Mouse (Mus musculus): ENCODE data around the gene Afmid. TPM values are rescaled to one million over a fixed set of nuclear protein-coding genes. Genes with fewer than 3 reads are reported as not detected.

Afmid gene
- polyA plus RNA-seq, 1 experiment from 2014 or later: 8.5 TPM

GRCm38 (mm10) chr11:117848271-117848984 lies 22.7 kb downstream of the Afmid start:
- H3K27ac ChIP-seq (ENCODE audit: low read depth, low read length): peak overlapping the region; percentile 99
- peak overlapping the region; percentile 94 for H3K9ac ChIP-seq (ENCODE audit: low read depth, low read length)
- peak overlapping the region; percentile 73 for H3K4me3 ChIP-seq (ENCODE audit: low read length)
- H3K9me3 ChIP-seq (ENCODE audit: control insufficient read depth, low read length): no peaks in the 10 kb centered on the region
- 9% methylated on average over 19 of the region's 19 CpGs for WGBS
- H3K4me1 ChIP-seq (ENCODE audit: control insufficient read depth, insufficient read depth, low read depth, low read length): peaks cover 12% of the 10 kb centered on the region
- peak; percentile 91 for ATAC-seq
- no peaks in the 10 kb centered on the region for H3K36me3 ChIP-seq (ENCODE audit: control insufficient read depth, insufficient read depth, low read length)
- no peaks in the 10 kb centered on the region for H3K27me3 ChIP-seq (replicated peaks; ENCODE audit: control insufficient read depth, insufficient read depth, low read length)
- H3K4me2 ChIP-seq (ENCODE audit: low read length): peak overlapping the region; percentile 95

GRCm38 (mm10) chr11:117848985-117849671 lies 23.4 kb downstream of the Afmid start, which contains the start of gene Birc5:
Birc5 (plus strand) TSS chr11:117849251.
- no peaks in the 10 kb centered on the region for H3K36me3 ChIP-seq (ENCODE audit: control insufficient read depth, insufficient read depth, low read length)
- H3K9me3 ChIP-seq (ENCODE audit: control insufficient read depth, low read length): no peaks in the 10 kb centered on the region
- H3K27me3 ChIP-seq (replicated peaks; ENCODE audit: control insufficient read depth, insufficient read depth, low read length): no peaks in the 10 kb centered on the region
- 0% methylated on average over 50 of the region's 51 CpGs for WGBS
- ATAC-seq: peak; percentile 97
- H3K27ac ChIP-seq (ENCODE audit: low read depth, low read length): peak within 1 kb of the TSS; percentile 99
- peak within 1 kb of the TSS; percentile 95 for H3K4me2 ChIP-seq (ENCODE audit: low read length)
- peak within 1 kb of the TSS; percentile 94 for H3K9ac ChIP-seq (ENCODE audit: low read depth, low read length)
- peaks cover 12% of the 10 kb centered on the region for H3K4me1 ChIP-seq (ENCODE audit: control insufficient read depth, insufficient read depth, low read depth, low read length)
- peak within 1 kb of the TSS; percentile 73 for H3K4me3 ChIP-seq (ENCODE audit: low read length)

- Histone ChIP-seq H3K4me2 (ENCODE audit: low read length) (no peak overlapping the region), H3K9me3 (ENCODE audit: control insufficient read depth, low read length) (no peaks in the 10 kb centered on the region), H3K27ac (ENCODE audit: low read depth, low read length) (no peak overlapping the region), H3K27me3 (replicated peaks; ENCODE audit: control insufficient read depth, insufficient read depth, low read length) (no peaks in the 10 kb centered on the region), H3K9ac (ENCODE audit: low read depth, low read length) (no peak overlapping the region), H3K36me3 (ENCODE audit: control insufficient read depth, insufficient read depth, low read length) (no peaks in the 10 kb centered on the region), H3K4me1 (ENCODE audit: control insufficient read depth, insufficient read depth, low read depth, low read length) (peaks cover 12% of the 10 kb centered on the region), H3K4me3 (ENCODE audit: low read length) (no peak overlapping the region)
- ATAC-seq: no peak
- WGBS: 91% methylated on average over 3 of the region's 3 CpGs
Measured at GRCm38 (mm10) chr11:117852875-117853274, 27.2 kb downstream of the Afmid start.

GRCm38 (mm10) chr11:117854241-117854640 lies 28.5 kb downstream of the Afmid start:
- no peak overlapping the region for H3K4me3 ChIP-seq (ENCODE audit: low read length)
- no peak overlapping the region for H3K4me2 ChIP-seq (ENCODE audit: low read length)
- H3K27ac ChIP-seq (ENCODE audit: low read depth, low read length): no peak overlapping the region
- no peaks in the 10 kb centered on the region for H3K9me3 ChIP-seq (ENCODE audit: control insufficient read depth, low read length)
- peaks cover 5% of the 10 kb centered on the region for H3K4me1 ChIP-seq (ENCODE audit: control insufficient read depth, insufficient read depth, low read depth, low read length)
- no peaks in the 10 kb centered on the region for H3K36me3 ChIP-seq (ENCODE audit: control insufficient read depth, insufficient read depth, low read length)
- no peak for ATAC-seq
- H3K9ac ChIP-seq (ENCODE audit: low read depth, low read length): no peak overlapping the region
- 94% methylated on average over 9 of the region's 9 CpGs for WGBS
- no peaks in the 10 kb centered on the region for H3K27me3 ChIP-seq (replicated peaks; ENCODE audit: control insufficient read depth, insufficient read depth, low read length)

GRCm38 (mm10) chr11:117855360-117855759 lies 29.6 kb downstream of the Afmid start:
- H3K4me1 ChIP-seq (ENCODE audit: control insufficient read depth, insufficient read depth, low read depth, low read length): no peaks in the 10 kb centered on the region
- no peaks in the 10 kb centered on the region for H3K9me3 ChIP-seq (ENCODE audit: control insufficient read depth, low read length)
- peaks cover 1% of the 10 kb centered on the region; the same call in 1 of the 2 replicates for H3K27me3 ChIP-seq (replicated peaks; ENCODE audit: control insufficient read depth, insufficient read depth, low read length)
- H3K36me3 ChIP-seq (ENCODE audit: control insufficient read depth, insufficient read depth, low read length): no peaks in the 10 kb centered on the region
- no peak overlapping the region for H3K4me2 ChIP-seq (ENCODE audit: low read length)
- no peak overlapping the region for H3K4me3 ChIP-seq (ENCODE audit: low read length)
- H3K27ac ChIP-seq (ENCODE audit: low read depth, low read length): no peak overlapping the region
- no peak overlapping the region for H3K9ac ChIP-seq (ENCODE audit: low read depth, low read length)
- 93% methylated on average over 5 of the region's 5 CpGs for WGBS
- ATAC-seq: no peak

- Histone ChIP-seq H3K9me3 (ENCODE audit: control insufficient read depth, low read length) (no peaks in the 10 kb centered on the region), H3K27me3 (replicated peaks; ENCODE audit: control insufficient read depth, insufficient read depth, low read length) (peaks cover 7% of the 10 kb centered on the region; the same call in 1 of the 2 replicates), H3K4me2 (ENCODE audit: low read length) (no peak overlapping the region), H3K4me3 (ENCODE audit: low read length) (no peak overlapping the region), H3K36me3 (ENCODE audit: control insufficient read depth, insufficient read depth, low read length) (no peaks in the 10 kb centered on the region), H3K4me1 (ENCODE audit: control insufficient read depth, insufficient read depth, low read depth, low read length) (0 out of 2 replicates have a peak, but pooled peaks cover 2% of the 10 kb centered on the region), H3K9ac (ENCODE audit: low read depth, low read length) (no peak overlapping the region), H3K27ac (ENCODE audit: low read depth, low read length) (no peak overlapping the region)
- ATAC-seq: no peak
- WGBS: 95% methylated on average over 1 of the region's 1 CpGs
Measured at GRCm38 (mm10) chr11:117855975-117856374, 30.3 kb downstream of the Afmid start.

GRCm38 (mm10) chr11:117857462-117857861 lies 31.7 kb downstream of the Afmid start:
- Histone ChIP-seq H3K9me3 (ENCODE audit: control insufficient read depth, low read length) (no peaks in the 10 kb centered on the region), H3K36me3 (ENCODE audit: control insufficient read depth, insufficient read depth, low read length) (no peaks in the 10 kb centered on the region), H3K27me3 (replicated peaks; ENCODE audit: control insufficient read depth, insufficient read depth, low read length) (peaks cover 10% of the 10 kb centered on the region; the same call in 1 of the 2 replicates), H3K4me3 (ENCODE audit: low read length) (no peak overlapping the region), H3K9ac (ENCODE audit: low read depth, low read length) (no peak overlapping the region), H3K4me1 (ENCODE audit: control insufficient read depth, insufficient read depth, low read depth, low read length) (0 out of 2 replicates have a peak, but pooled peaks cover 2% of the 10 kb centered on the region), H3K4me2 (ENCODE audit: low read length) (no peak overlapping the region), H3K27ac (ENCODE audit: low read depth, low read length) (no peak overlapping the region)
- ATAC-seq: no peak
- WGBS: 94% methylated on average over 8 of the region's 10 CpGs

- H3K36me3 ChIP-seq (ENCODE audit: control insufficient read depth, insufficient read depth, low read length): no peaks in the 10 kb centered on the region
- H3K9ac ChIP-seq (ENCODE audit: low read depth, low read length): no peak overlapping the region
- H3K9me3 ChIP-seq (ENCODE audit: control insufficient read depth, low read length): no peaks in the 10 kb centered on the region
- H3K27me3 ChIP-seq (replicated peaks; ENCODE audit: control insufficient read depth, insufficient read depth, low read length): peaks cover 10% of the 10 kb centered on the region; the same call in 1 of the 2 replicates
- H3K4me1 ChIP-seq (ENCODE audit: control insufficient read depth, insufficient read depth, low read depth, low read length): peaks cover 2% of the 10 kb centered on the region; the same call in 1 of the 2 replicates
- H3K27ac ChIP-seq (ENCODE audit: low read depth, low read length): no peak overlapping the region
- 49% methylated on average over 3 of the region's 3 CpGs for WGBS
- H3K4me2 ChIP-seq (ENCODE audit: low read length): no peak overlapping the region
- ATAC-seq: 0 out of 2 replicates have a peak, but pooled peaks have one; percentile 14
- H3K4me3 ChIP-seq (ENCODE audit: low read length): no peak overlapping the region
Measured at GRCm38 (mm10) chr11:117858392-117858791, 32.7 kb downstream of the Afmid start.

GRCm38 (mm10) chr11:117860601-117861000 lies 34.9 kb downstream of the Afmid start, which contains the start of gene Tmem235:
Tmem235 (plus strand) TSS chr11:117860752.
- H3K27me3 ChIP-seq (replicated peaks; ENCODE audit: control insufficient read depth, insufficient read depth, low read length): peaks cover 10% of the 10 kb centered on the region; the same call in 1 of the 2 replicates
- H3K9ac ChIP-seq (ENCODE audit: low read depth, low read length): peak within 1 kb of the TSS; percentile 22
- no peaks in the 10 kb centered on the region for H3K36me3 ChIP-seq (ENCODE audit: control insufficient read depth, insufficient read depth, low read length)
- peak within 1 kb of the TSS; percentile 27; the same call in 1 of the 2 replicates for H3K4me2 ChIP-seq (ENCODE audit: low read length)
- no peak within 1 kb of the TSS for H3K27ac ChIP-seq (ENCODE audit: low read depth, low read length)
- 5% methylated on average over 23 of the region's 23 CpGs for WGBS
- peaks cover 2% of the 10 kb centered on the region; the same call in 1 of the 2 replicates for H3K4me1 ChIP-seq (ENCODE audit: control insufficient read depth, insufficient read depth, low read depth, low read length)
- no peak for ATAC-seq
- H3K4me3 ChIP-seq (ENCODE audit: low read length): no peak within 1 kb of the TSS; the same call in 1 of the 2 replicates
- H3K9me3 ChIP-seq (ENCODE audit: control insufficient read depth, low read length): no peaks in the 10 kb centered on the region

Data from hindbrain, embryonic 16.5 days (tissue).